Mouse (Mus musculus): Measurements from ENCODE around the gene Pih1d3. TPM values are rescaled to one million over a fixed set of nuclear protein-coding genes. Genes with fewer than 3 reads are reported as not detected.

Gene Pih1d3
- polyA plus RNA-seq, 1 experiment from 2014 or later: not detected

- 74% methylated on average over 3 of the region's 3 CpGs for WGBS
Observed at GRCm38 (mm10) chr1:31205770-31206169, 16.9 kb upstream of the Pih1d3 start.

GRCm38 (mm10) chr1:31210144-31210543, 12.5 kb upstream of the Pih1d3 start:
- ATAC-seq: peak; percentile 94; the same call in 1 of the 2 replicates
- Histone ChIP-seq H3K27ac (ENCODE audit: low read length) (no peak overlapping the region), H3K9ac (ENCODE audit: low read depth, low read length) (no peak overlapping the region), H3K4me1 (ENCODE audit: control insufficient read depth, insufficient read depth, low read length) (no peaks in the 10 kb centered on the region), H3K36me3 (ENCODE audit: control insufficient read depth, insufficient read depth, low read length) (no peaks in the 10 kb centered on the region), H3K4me2 (ENCODE audit: low read length) (no peak overlapping the region), H3K27me3 (ENCODE audit: control insufficient read depth, insufficient read depth, low read depth, low read length) (no peaks in the 10 kb centered on the region), H3K4me3 (ENCODE audit: low read depth, low read length) (no peak overlapping the region), H3K9me3 (replicated peaks; ENCODE audit: control insufficient read depth, low read length, poor library complexity, severe bottlenecking) (no peaks in the 10 kb centered on the region)
- WGBS: under 1% methylated on average over 5 of the region's 5 CpGs

More at GRCm38 (mm10) chr1:31205770-31206169, 16.9 kb upstream of the Pih1d3 start:
- Histone ChIP-seq H3K36me3 (ENCODE audit: control insufficient read depth, insufficient read depth, low read length) (no peaks in the 10 kb centered on the region), H3K27ac (ENCODE audit: low read length) (no peak overlapping the region), H3K4me1 (ENCODE audit: control insufficient read depth, insufficient read depth, low read length) (no peaks in the 10 kb centered on the region), H3K27me3 (ENCODE audit: control insufficient read depth, insufficient read depth, low read depth, low read length) (no peaks in the 10 kb centered on the region), H3K9me3 (replicated peaks; ENCODE audit: control insufficient read depth, low read length, poor library complexity, severe bottlenecking) (no peaks in the 10 kb centered on the region), H3K4me2 (ENCODE audit: low read length) (no peak overlapping the region), H3K9ac (ENCODE audit: low read depth, low read length) (no peak overlapping the region), H3K4me3 (ENCODE audit: low read depth, low read length) (no peak overlapping the region)
- no peak for ATAC-seq

- no peak for ATAC-seq
- Histone ChIP-seq H3K9me3 (replicated peaks; ENCODE audit: control insufficient read depth, low read length, poor library complexity, severe bottlenecking) (no peaks in the 10 kb centered on the region), H3K4me2 (ENCODE audit: low read length) (no peak overlapping the region), H3K36me3 (ENCODE audit: control insufficient read depth, insufficient read depth, low read length) (no peaks in the 10 kb centered on the region), H3K9ac (ENCODE audit: low read depth, low read length) (no peak overlapping the region), H3K4me1 (ENCODE audit: control insufficient read depth, insufficient read depth, low read length) (no peaks in the 10 kb centered on the region), H3K27ac (ENCODE audit: low read length) (no peak overlapping the region), H3K4me3 (ENCODE audit: low read depth, low read length) (no peak overlapping the region), H3K27me3 (ENCODE audit: control insufficient read depth, insufficient read depth, low read depth, low read length) (no peaks in the 10 kb centered on the region)
- WGBS: 89% methylated on average over 1 of the region's 1 CpGs
Observed at GRCm38 (mm10) chr1:31214831-31215230, 7.8 kb upstream of the Pih1d3 start.

GRCm38 (mm10) chr1:31220599-31221250, 1.9 kb upstream of the Pih1d3 start:
- Histone ChIP-seq H3K9ac (ENCODE audit: low read depth, low read length) (no peak overlapping the region), H3K36me3 (ENCODE audit: control insufficient read depth, insufficient read depth, low read length) (no peaks in the 10 kb centered on the region), H3K4me2 (ENCODE audit: low read length) (no peak overlapping the region), H3K9me3 (replicated peaks; ENCODE audit: control insufficient read depth, low read length, poor library complexity, severe bottlenecking) (no peaks in the 10 kb centered on the region), H3K4me3 (ENCODE audit: low read depth, low read length) (no peak overlapping the region), H3K27me3 (ENCODE audit: control insufficient read depth, insufficient read depth, low read depth, low read length) (no peaks in the 10 kb centered on the region), H3K4me1 (ENCODE audit: control insufficient read depth, insufficient read depth, low read length) (no peaks in the 10 kb centered on the region), H3K27ac (ENCODE audit: low read length) (no peak overlapping the region)
- WGBS: 94% methylated on average over 4 of the region's 4 CpGs
- ATAC-seq: no peak

- Histone ChIP-seq H3K9me3 (replicated peaks; ENCODE audit: control insufficient read depth, low read length, poor library complexity, severe bottlenecking) (no peaks in the 10 kb centered on the region), H3K27ac (ENCODE audit: low read length) (no peak overlapping the region), H3K4me2 (ENCODE audit: low read length) (no peak overlapping the region), H3K4me3 (ENCODE audit: low read depth, low read length) (no peak overlapping the region), H3K4me1 (ENCODE audit: control insufficient read depth, insufficient read depth, low read length) (no peaks in the 10 kb centered on the region), H3K27me3 (ENCODE audit: control insufficient read depth, insufficient read depth, low read depth, low read length) (no peaks in the 10 kb centered on the region), H3K36me3 (ENCODE audit: control insufficient read depth, insufficient read depth, low read length) (no peaks in the 10 kb centered on the region), H3K9ac (ENCODE audit: low read depth, low read length) (no peak overlapping the region)
- ATAC-seq: peak; percentile 93
Observed at GRCm38 (mm10) chr1:31233319-31234036, 10.8 kb downstream of the Pih1d3 start.

- Histone ChIP-seq H3K9ac (ENCODE audit: low read depth, low read length) (no peak overlapping the region), H3K4me2 (ENCODE audit: low read length) (no peak overlapping the region), H3K9me3 (replicated peaks; ENCODE audit: control insufficient read depth, low read length, poor library complexity, severe bottlenecking) (no peaks in the 10 kb centered on the region), H3K4me1 (ENCODE audit: control insufficient read depth, insufficient read depth, low read length) (no peaks in the 10 kb centered on the region), H3K27me3 (ENCODE audit: control insufficient read depth, insufficient read depth, low read depth, low read length) (no peaks in the 10 kb centered on the region), H3K36me3 (ENCODE audit: control insufficient read depth, insufficient read depth, low read length) (no peaks in the 10 kb centered on the region), H3K27ac (ENCODE audit: low read length) (no peak overlapping the region), H3K4me3 (ENCODE audit: low read depth, low read length) (no peak overlapping the region)
- no peak for ATAC-seq
- WGBS: 83% methylated on average over 10 of the region's 10 CpGs
Observed at GRCm38 (mm10) chr1:31260218-31260923, 37.7 kb downstream of the Pih1d3 start.

Other genes starting within 250 kb of the Pih1d3 start
- not detected in 2 replicates for gene AC153137.1, start 244.9 kb upstream of the Pih1d3 start, polyA plus RNA-seq (2015; fragmentation: Nextera tagmentation; extraction: Ambion mirVana)
- not detected in 2 replicates for gene Lgsn, start 46.4 kb upstream of the Pih1d3 start, polyA plus RNA-seq (2015; fragmentation: Nextera tagmentation; extraction: Ambion mirVana)
- not detected in 2 replicates for gene 4931428L18Rik, start 154 bp upstream of the Pih1d3 start, polyA plus RNA-seq (2015; fragmentation: Nextera tagmentation; extraction: Ambion mirVana)